Mouse (Mus musculus) kidney, postnatal 10 days (tissue): ENCODE data around the gene Zfp119b.

ENCODE experiments used
- DNase-seq: peaks from one replicate; pipeline ENCODE4 v3.0.0; 2021; ENCODE audit warnings: mixed read lengths

Gene Zfp119b

DNA sequence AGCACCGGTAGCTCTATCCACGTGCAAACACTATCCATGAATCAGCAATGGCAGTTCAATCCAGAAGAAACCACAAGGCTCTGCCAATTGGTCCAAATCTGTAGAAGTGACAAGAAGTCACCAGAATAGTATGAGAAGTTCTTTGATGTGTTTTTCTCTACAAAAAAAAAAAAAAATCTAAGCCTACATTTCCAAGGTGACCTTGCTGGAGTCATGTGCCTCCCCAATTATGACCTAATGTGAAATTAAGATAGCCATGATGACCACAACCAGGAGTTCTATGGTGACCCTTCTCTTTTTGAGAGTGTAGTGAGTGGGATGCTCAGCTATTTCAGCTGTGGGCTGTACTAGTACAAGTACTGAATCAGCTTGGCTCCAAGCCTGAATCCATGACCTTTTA is at the start of gene Zfp119b:
TSS of gene Zfp119b (minus strand) at position 101 of the 400 bp plus-strand sequence.
- no peak for DNase-seq

DNA sequence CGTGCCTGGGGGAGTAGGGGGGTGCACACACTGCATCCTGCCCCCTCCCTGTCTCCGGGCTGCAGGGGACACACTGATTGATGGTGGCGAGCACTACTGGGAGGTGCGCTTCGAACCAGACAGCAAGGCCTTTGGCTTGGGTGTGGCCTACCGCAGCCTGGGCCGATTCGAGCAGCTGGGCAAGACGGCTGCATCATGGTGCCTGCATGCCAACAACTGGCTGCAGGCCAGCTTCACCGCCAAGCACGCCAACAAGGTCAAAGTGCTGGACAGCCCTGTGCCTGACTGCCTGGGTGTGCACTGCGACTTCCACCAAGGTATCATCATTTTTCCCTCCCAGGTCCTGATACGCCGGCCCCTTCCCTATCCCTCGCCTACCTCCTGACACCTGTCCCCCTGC is 46.7 kb upstream of the Zfp119b start:
- DNase-seq = peak; percentile 56

GRCm38 (mm10) chr17:55990278-55990898 is 41.1 kb upstream of the Zfp119b start:
- DNase-seq = no peak

GRCm38 (mm10) chr17:55986030-55986961 is 37.0 kb upstream of the Zfp119b start, which contains the start of gene Fsd1:
TSS of gene Fsd1 (plus strand) at chr17:55986509.
- peak; percentile 82 for DNase-seq

DNA sequence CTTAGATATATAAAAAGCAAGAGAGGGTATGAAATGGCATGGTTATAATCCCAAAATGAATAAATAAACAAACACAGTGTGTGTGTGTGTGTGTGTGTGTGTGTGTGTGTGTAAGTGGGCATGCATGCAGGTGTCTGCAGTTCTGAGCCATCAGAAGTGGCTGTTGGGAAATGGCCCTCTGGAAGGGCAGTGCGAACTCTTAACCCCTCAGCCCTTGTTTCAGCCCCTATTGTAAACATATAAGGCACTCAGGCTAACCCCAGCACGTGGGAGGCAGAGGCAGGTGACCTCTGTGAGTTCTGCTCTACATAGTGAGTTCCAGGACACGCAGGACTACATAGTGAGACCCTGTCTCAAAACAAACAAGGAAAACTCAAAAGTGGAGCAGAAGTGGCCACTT is 28.0 kb upstream of the Zfp119b start:
- DNase-seq = no peak

DNA sequence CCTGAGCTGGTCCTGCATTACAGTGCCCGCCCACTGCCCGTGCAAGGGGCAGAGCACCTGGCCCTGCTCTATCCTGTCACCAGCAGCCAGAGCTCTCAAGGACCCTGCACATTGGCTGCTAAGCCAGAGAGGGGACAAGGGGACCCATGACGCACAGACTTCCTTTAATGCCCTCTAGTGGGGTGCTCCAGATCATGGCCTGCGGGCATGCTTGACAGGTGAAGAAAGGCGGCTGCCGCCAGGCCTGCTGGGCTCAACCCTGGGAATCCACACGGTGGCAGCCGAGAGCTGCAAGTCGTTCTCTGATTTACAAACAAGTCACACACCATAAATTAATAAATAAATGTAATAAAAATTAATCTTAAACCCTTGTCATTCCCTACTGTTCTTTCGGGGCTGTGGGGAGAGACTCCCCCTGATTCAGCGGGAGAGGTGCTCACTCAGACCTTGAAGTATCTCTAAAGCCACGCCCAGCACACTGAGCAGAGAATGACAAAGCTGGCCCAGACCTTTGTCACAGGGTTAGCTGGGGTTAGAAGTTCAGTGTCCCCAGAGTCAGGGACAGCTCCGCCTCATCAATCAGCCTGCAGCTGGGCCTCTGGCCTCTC is 27.1 kb upstream of the Zfp119b start:
- peak; percentile 90 for DNase-seq

GRCm38 (mm10) chr17:55971453-55971852 is 22.2 kb upstream of the Zfp119b start:
- DNase-seq = no peak

- peak; percentile 73 for DNase-seq
Observed at GRCm38 (mm10) chr17:55969966-55970891, 20.9 kb upstream of the Zfp119b start, which contains the start of gene Shd. TSS of gene Shd (plus strand) at chr17:55970467.

- DNase-seq = peak; percentile 74
Observed at GRCm38 (mm10) chr17:55969560-55969959, 20.3 kb upstream of the Zfp119b start.

- peak; percentile 66 for DNase-seq
Observed at GRCm38 (mm10) chr17:55968210-55968609, 18.9 kb upstream of the Zfp119b start.

GRCm38 (mm10) chr17:55967186-55967585 is 17.9 kb upstream of the Zfp119b start:
- DNase-seq = no peak

DNA sequence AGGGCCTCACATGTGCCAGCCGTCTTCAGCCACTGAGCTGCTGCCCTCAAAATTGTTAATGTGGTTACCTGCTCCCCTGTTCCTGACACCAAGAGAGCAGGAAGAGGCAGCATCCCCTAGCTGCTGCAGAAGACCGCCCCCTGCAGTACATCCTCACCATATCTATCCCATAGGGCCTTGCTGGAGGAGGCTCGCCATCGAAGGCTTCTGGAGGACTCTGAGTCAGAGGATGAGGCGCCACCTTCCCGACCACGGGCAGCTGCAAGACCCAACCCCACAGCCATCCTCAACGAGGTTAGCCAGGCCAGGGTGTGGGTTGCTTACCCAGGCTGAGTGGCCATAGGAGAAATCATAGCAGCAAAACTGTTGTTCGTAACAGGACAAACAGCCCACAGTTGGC is 15.7 kb upstream of the Zfp119b start:
- no peak for DNase-seq

GRCm38 (mm10) chr17:55964496-55964895 is 15.2 kb upstream of the Zfp119b start:
- DNase-seq = no peak

DNA sequence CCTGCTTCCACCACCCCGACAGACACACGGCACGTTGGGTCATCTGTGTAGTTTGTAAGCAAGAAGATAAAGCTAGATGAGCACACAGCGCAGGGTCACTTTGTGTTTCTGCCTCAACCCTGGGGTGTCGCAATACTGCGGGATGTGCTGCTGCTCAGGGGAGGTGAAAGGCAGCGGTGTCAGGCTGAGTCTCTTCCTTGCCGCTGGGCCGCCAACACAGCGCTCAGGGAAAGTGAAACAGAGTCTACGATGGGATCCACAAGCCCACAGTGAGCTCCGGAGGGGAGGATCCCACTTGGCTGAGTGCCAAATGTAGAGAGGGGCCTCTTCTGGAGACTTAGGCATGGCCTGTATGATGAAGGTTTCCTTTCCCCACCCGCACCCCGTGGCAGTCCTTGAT is 13.9 kb upstream of the Zfp119b start:
- no peak for DNase-seq

DNA sequence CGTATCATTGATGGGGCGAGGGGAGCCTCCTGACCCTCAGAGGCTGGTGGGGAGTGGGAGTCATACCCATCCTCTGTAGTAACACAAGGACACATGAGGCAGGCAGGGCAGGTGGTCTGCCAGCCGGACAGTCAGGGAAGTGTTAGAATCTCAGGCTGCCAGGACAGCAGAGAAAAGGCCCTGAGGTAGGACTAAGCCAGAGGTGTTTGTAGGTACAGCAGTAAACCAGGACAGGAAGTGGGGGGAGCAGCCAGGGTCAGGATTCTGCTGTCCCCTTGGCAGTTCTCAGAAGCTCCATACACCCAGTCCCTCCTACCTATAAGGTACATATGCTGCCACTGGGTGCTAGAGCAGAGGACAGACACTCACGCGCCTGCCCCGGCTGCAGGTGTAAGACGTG is 12.3 kb upstream of the Zfp119b start:
- DNase-seq = no peak

- no peak for DNase-seq
Observed at GRCm38 (mm10) chr17:55960791-55961190, 11.5 kb upstream of the Zfp119b start.

- no peak for DNase-seq
Observed at GRCm38 (mm10) chr17:55959946-55960740, 10.8 kb upstream of the Zfp119b start.

DNA sequence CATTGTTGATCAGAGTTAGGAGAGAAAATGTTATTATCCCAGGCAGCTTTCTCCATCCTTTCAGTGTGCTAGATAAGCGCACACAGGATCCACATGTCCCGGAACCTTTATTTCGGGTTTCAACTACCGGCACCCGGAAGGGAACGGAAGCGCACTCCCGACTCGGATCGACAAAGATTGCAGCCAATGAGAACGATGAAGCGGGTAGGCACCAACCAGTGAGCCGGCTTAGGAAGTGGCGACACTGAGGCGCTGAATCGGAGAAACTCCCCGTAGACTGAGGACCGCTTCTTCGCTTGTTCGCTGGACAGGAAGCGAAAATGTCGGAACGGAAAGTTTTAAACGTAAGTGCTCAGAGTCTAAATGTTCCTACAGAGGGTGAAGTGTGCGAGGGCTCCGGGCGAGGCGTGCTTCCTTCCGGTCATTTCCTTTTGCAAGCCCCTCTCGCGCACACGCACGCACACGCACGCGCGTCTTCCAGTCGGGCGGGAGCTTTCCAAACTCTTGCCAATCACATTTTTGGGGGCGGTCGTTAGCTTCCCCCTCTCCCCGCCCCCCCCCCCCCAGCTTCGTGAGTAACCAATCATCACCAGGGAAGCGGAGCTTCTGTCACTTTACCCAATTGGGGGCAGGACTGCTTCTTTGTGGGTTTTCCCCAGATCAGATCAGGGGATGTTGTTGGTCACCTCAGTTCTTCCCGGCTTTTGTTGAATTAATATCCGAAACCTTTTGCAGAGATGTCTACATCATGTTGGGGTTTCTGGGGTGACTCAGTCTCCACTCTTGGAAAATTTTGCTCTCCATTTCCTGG is 9.8 kb upstream of the Zfp119b start, which contains the start of gene Yju2:
TSS of gene Yju2 (plus strand) at position 182 of the 811 bp plus-strand sequence.
- peak; percentile 94 for DNase-seq

DNA sequence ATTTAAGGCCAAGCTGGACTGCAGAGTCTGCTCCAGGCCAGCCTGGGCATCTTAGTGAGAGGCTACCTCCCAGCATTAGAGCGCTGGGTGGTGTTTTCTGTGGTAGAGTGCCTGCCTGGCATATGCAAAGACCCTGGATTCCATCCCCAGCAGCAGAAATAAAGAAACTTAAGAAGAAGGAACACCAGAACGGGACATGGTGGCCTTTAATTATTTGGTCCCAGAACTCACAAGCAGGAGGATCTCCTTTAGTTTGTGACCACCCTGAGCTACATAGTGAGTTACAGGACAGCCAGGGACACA is 9.2 kb upstream of the Zfp119b start:
- DNase-seq = no peak

GRCm38 (mm10) chr17:55957726-55958583 is 8.7 kb upstream of the Zfp119b start:
- no peak for DNase-seq
